Mouse (Mus musculus) spleen, adult 18-20 months (tissue): ENCODE measurements at regions not wholly inside any gene's neighbourhood (a gene's known extent, or its start where the extent isn't known, plus 50 kb on each side); places are given as distances from the start of the nearest gene placed in this dataset.

ENCODE experiments used
- DNase-seq, 2 experiments: peaks; one replicate each; pipeline ENCODE4 v3.0.0; 2022; ENCODE audit warnings: mixed read lengths in 2 of 2

DNA sequence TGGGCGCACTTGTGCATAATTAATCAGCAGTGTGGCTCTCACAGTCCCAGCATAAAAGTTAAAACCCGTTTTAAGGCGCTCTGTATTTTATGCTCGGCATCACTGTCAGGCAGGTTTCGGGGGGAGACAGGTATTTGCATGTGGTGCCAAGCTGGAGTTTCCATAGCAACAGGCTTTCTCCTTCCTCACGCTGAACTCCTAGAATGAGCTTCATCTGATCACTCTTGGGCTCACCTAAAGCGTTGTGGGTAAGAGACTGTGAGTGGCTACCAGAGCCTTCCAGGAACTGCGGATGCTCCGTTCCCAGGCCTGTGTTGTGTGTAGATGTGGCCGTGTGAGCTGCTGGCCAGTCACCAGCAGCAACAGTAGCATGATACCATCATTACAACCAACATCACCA lies 161.5 kb downstream of the Ajap1 start:
- no peak for DNase-seq

GRCm38 (mm10) chr4:153320602-153321001 lies 162.0 kb downstream of the Ajap1 start:
- DNase-seq = no peak

DNA sequence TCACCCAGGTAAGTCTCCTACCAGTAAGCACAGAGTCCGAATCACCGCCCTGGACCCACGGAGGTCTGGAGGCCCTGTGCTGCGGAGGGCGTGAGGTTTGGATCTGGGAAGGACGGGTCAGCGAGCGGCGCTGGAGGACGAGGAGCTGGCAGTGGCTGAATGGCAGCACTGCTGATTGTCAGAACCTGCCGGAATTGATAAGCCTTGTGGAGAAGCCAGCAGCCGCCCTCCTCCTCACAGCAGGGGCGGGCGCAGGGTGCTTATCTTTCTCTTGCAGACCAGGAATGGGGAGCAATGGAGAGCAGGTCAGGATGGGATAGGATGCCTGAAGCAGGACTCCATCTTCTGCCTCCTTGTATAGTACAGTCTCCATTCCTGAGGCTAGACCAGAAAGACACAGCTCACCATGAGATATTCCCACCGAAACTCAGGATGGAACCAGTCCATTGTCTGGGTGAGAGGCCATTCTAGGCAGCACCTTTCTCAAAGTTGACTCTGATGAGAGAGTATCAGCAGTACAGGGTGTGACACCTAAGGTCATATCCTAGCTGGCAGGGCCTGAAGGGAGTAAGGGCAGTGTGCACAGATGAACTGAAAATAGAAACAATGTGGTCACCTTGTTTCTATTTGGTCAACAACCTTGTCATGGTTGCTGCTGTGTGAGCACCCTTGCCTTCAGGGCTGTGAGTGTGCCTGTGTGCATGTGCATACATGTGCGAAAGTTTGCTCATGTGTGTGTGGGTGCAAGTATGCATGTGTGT lies 165.5 kb downstream of the Ajap1 start:
- DNase-seq = no peak

DNA sequence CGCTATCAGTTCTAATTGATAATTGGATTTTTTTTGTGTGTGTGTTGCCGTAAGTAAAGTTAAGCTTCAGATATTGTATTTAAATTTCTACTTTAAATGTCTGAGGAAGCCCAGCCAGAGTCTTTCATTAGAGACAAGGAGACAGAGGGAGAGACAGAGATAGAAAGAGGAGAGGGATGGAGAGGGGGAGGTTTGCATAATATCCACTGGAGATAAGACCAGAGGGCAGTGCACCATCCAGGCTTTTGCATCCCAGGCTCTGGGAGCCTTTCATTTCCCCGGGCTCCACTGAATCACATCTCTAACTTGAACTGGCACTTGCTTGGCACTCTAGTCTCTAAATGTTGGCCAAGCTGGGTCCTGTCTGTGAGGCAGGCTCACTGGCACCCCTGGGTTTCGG lies 166.1 kb downstream of the Ajap1 start:
- DNase-seq = no peak

GRCm38 (mm10) chr4:153313961-153314360 lies 168.7 kb downstream of the Ajap1 start:
- DNase-seq = no peak

DNA sequence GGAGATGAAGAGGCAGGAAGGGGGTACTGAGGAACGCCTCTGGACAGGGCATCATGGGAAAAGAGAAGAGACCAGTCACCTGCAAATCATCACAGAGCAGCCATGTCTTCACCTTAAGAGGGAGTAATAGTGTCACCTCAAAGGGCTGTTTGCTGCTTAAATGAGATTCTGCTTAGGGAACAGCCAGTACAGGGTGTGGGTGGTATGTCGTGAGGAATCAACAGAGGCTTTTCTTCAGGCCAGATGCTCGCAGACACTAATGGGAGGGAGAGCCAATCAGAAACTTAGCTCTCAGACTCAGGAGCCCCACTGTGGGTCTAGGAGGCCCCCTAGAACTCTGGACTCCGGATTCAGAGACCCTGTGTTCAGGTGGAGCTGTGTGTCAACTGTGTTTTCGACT lies 171.0 kb downstream of the Ajap1 start:
- DNase-seq = no peak

DNA sequence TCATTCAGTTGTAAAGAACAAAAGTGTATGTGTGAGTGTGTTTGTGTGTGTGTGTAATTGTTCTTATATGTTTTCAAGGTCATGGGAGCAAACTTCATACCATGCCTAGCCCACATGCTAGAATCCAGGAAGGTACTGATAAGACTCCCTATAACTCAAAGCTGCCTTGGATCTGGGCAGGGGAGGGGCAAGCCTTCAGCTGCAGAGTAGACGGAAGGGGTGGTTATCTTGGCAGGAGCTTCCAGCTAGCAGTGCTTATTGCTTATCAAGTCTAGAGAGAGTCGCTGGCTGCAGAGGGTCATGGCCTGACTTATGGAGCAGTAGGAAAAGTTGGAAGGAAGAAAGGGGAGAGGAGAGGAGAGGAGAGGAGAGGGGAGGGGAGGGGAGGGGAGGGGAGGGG lies 172.0 kb downstream of the Ajap1 start:
- no peak for DNase-seq

- DNase-seq = no peak
These were observed 179.1 kb downstream of the Ajap1 start for GRCm38 (mm10) chr4:153303521-153303920.

DNA sequence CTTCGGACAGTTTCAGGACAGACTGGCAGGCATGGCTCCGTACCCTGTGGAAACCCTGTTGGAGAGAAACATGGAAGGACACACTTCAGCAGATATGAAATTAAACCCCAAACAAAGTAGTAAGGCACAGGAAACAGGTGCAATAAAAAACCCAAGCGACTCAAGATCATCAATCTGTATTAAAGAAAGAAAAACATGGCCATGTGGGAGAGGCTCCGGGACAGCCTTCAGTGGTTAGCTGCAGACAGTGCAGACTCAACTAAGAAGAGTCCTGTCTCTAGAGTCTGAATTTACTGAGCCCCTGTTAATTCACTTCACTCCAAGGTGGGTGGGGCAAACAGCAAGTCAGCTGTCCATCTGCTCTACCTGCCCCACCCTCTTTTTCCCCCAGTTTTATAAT lies 179.8 kb downstream of the Ajap1 start:
- DNase-seq = no peak

- no peak for DNase-seq
These were observed 184.3 kb downstream of the Ajap1 start for GRCm38 (mm10) chr4:153298277-153298676.

DNA sequence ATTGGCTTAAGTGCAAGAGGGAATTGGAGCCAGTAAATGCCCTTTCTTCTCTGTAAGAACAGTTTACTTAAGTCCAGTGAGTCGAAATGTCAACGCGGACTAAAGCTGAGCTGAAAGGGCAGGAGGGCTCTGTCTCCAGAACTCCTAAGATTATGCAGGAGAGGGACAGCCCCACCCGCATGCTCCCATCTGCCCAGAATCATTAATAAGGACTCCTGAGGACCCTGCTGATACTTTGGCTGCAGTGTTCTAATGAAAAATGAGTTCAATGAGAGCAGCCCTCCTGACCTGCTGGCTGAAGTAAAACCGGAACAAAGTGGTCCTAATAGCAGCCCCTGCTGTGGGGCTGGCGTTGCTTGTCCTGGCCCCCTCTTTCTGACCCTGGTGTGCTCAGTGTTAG lies 187.8 kb downstream of the Ajap1 start:
- no peak for DNase-seq

GRCm38 (mm10) chr4:153293137-153293536 lies 189.5 kb downstream of the Ajap1 start:
- no peak for DNase-seq

GRCm38 (mm10) chr4:153288362-153288761 lies 194.2 kb downstream of the Ajap1 start:
- no peak for DNase-seq

DNA sequence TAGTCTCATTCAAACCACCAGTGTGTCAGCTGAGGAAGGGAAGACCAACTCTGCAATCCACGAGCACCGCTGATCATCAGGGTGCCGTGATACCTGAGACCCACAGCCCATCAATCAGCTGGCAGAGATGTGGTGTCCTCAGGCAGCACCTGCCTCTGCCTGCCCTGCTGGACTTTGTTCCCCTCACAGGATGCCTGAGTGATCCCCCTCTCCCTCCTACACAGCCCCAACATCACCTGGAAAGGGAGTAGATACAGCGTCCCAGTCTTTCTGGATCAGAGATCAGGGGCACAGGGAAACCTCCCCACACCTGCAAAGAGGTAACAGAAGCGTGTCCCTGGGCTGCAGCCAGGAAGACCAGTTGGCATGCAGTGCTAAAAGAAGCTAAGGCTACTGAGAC lies 198.4 kb downstream of the Ajap1 start:
- no peak for DNase-seq

DNA sequence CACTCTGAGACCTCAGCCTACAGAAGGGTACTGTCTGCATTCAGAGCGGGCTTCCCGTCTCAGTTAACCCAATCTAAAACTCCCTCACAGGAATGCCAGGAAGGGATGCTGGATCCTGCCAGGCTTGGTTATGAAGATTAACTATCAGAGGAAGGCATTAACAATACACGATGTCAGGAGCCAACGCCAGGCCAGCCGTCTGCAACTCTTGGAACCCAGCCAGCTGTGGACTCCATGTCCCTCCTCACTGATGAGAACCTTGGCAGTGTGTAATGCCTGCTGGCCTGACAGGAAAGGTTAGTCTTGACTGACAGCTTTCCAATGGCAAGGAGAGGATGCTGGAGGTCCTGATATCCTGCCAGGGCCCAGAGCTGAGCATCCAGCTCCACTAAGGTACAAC lies 206.0 kb downstream of the Ajap1 start:
- no peak for DNase-seq

- DNase-seq = no peak
These were observed 211.2 kb downstream of the Ajap1 start for GRCm38 (mm10) chr4:153271376-153271775.

- DNase-seq = no peak
These were observed 219.3 kb downstream of the Ajap1 start for GRCm38 (mm10) chr4:153263216-153263805.

GRCm38 (mm10) chr4:153260941-153261557 lies 221.6 kb downstream of the Ajap1 start:
- no peak for DNase-seq

DNA sequence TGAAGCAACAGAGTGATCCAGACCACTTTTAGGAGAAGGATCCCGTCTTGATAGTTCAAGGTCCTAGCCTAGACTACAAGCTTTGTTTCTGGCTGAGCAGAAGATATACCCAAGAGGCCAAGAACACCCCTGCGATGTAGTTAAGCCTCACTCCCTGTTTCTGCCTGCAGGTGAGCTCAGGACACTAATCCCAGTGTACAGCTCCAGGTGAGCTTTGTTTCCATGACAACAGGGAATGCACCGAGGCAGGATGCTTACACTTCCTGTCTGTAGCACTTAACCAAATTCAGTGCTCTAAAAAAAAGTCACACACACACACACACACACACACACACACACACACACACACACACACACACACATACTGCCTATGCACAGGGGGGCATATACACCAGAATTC lies 230.7 kb downstream of the Ajap1 start:
- DNase-seq = no peak

- DNase-seq = no peak
These were observed 231.3 kb downstream of the Ajap1 start for GRCm38 (mm10) chr4:153251311-153251710.

- no peak for DNase-seq
These were observed 245.9 kb downstream of the Ajap1 start for GRCm38 (mm10) chr4:153236680-153237079.

- no peak for DNase-seq
These were observed 248.8 kb downstream of the Ajap1 start for GRCm38 (mm10) chr4:153233762-153234161.

- no peak for DNase-seq
These were observed 253.4 kb downstream of the Ajap1 start for GRCm38 (mm10) chr4:153229221-153229620.

GRCm38 (mm10) chr4:153227680-153228420 lies 254.8 kb downstream of the Ajap1 start:
- no peak for DNase-seq
